Mouse (Mus musculus) liver, adult 2 months (tissue): ENCODE measurements at regions not wholly inside any gene's neighbourhood (a gene's known extent, or its start where the extent isn't known, plus 50 kb on each side); places are given as distances from the start of the nearest gene placed in this dataset.

Experiments
- CTCF ChIP-seq: fragments of 200-500 bp; IDR thresholded peaks from 2 replicates; pipeline ENCODE4 v1.5.1; 2011; ENCODE audit warnings: low read depth, low read length, control low read depth
- POLR2A ChIP-seq: fragments of 200-500 bp; IDR thresholded peaks from 2 replicates; pipeline ENCODE4 v1.6.1; 2011; ENCODE audit warnings: low read length, control low read depth; ENCODE audit not compliant: insufficient read depth; ENCODE audit errors: extremely low read depth

- TF ChIP-seq CTCF, result no peak
- no peak for TF ChIP-seq POLR2A
Measured at GRCm38 (mm10) chr2:166355446-166355845, 200.0 kb upstream of the Sulf2 start.
